Mouse (Mus musculus): ENCODE measurements around the gene Gm11939. TPM values are rescaled to one million over a fixed set of nuclear protein-coding genes. Genes with fewer than 3 reads are reported as not detected.

Gm11939 gene
- polyA plus RNA-seq (2014; fragmentation: Illumina TruSeq; extraction: RNeasy Lipid Tissue Mini Kit (QIAGEN cat#74804)), result not detected

GRCm38 (mm10) chr11:99559366-99559765 lies at the start of gene Gm11939:
TSS of gene Gm11939 (minus strand) at chr11:99559466.

GRCm38 (mm10) chr11:99603208-99603607 lies 43.9 kb upstream of the Gm11939 start, which contains the start of gene Gm11938:
TSS of gene Gm11938 (minus strand) at chr11:99603308.

GRCm38 (mm10) chr11:99597742-99598141 lies 38.5 kb upstream of the Gm11939 start, which contains the start of gene Krtap9-3:
TSS of gene Krtap9-3 (minus strand) at chr11:99598105.

GRCm38 (mm10) chr11:99590981-99591380 lies 31.7 kb upstream of the Gm11939 start, which contains the start of gene Krtap1-3:
TSS of gene Krtap1-3 (minus strand) at chr11:99591339.

GRCm38 (mm10) chr11:99583245-99583704 lies 24.0 kb upstream of the Gm11939 start, which contains the start of gene Krtap1-4:
TSS of gene Krtap1-4 (minus strand) at chr11:99583654.

GRCm38 (mm10) chr11:99580636-99581035 lies 21.4 kb upstream of the Gm11939 start, which contains the start of gene Krtap1-5:
TSS of gene Krtap1-5 (minus strand) at chr11:99581016.

GRCm38 (mm10) chr11:99566530-99566929 lies 7.3 kb upstream of the Gm11939 start, which contains the start of gene Krtap3-1:
TSS of gene Krtap3-1 (minus strand) at chr11:99566630.

GRCm38 (mm10) chr11:99556753-99557152 lies 2.5 kb downstream of the Gm11939 start, which contains the start of gene Krtap3-2:
TSS of gene Krtap3-2 (minus strand) at chr11:99556853.

GRCm38 (mm10) chr11:99550765-99551164 lies 8.5 kb downstream of the Gm11939 start, which contains the start of gene Krtap3-3:
TSS of gene Krtap3-3 (minus strand) at chr11:99550865.

GRCm38 (mm10) chr11:99521288-99521860 lies 37.9 kb downstream of the Gm11939 start, which contains the start of gene Krt39:
TSS of gene Krt39 (minus strand) at chr11:99521338.

Other genes with a start within 250 kb of the Gm11939 start
- gene Krt25, start 236.5 kb downstream of the Gm11939 start, polyA plus RNA-seq (2014; fragmentation: Illumina TruSeq; extraction: RNeasy Lipid Tissue Mini Kit (QIAGEN cat#74804)), result not detected
- gene Krt26, start 221.5 kb downstream of the Gm11939 start, polyA plus RNA-seq (2014; fragmentation: Illumina TruSeq; extraction: RNeasy Lipid Tissue Mini Kit (QIAGEN cat#74804)), result not detected
- gene Krt27, start 208.4 kb downstream of the Gm11939 start, polyA plus RNA-seq (2014; fragmentation: Illumina TruSeq; extraction: RNeasy Lipid Tissue Mini Kit (QIAGEN cat#74804)), result not detected
- not detected for gene Krt28, start 184.6 kb downstream of the Gm11939 start, polyA plus RNA-seq (2014; fragmentation: Illumina TruSeq; extraction: RNeasy Lipid Tissue Mini Kit (QIAGEN cat#74804))
- 13.0 TPM for gene Krt10, start 170.1 kb downstream of the Gm11939 start, polyA plus RNA-seq (2014; fragmentation: Illumina TruSeq; extraction: RNeasy Lipid Tissue Mini Kit (QIAGEN cat#74804))
- gene Krt12, start 137.2 kb downstream of the Gm11939 start, polyA plus RNA-seq (2014; fragmentation: Illumina TruSeq; extraction: RNeasy Lipid Tissue Mini Kit (QIAGEN cat#74804)), result not detected
- gene Krt20, start 121.3 kb downstream of the Gm11939 start, polyA plus RNA-seq (2014; fragmentation: Illumina TruSeq; extraction: RNeasy Lipid Tissue Mini Kit (QIAGEN cat#74804)), result 3.6 TPM
- 0.29 TPM for gene Krt23, start 66.3 kb downstream of the Gm11939 start, polyA plus RNA-seq (2014; fragmentation: Illumina TruSeq; extraction: RNeasy Lipid Tissue Mini Kit (QIAGEN cat#74804))
- gene Krt39, start 38.1 kb downstream of the Gm11939 start, polyA plus RNA-seq (2014; fragmentation: Illumina TruSeq; extraction: RNeasy Lipid Tissue Mini Kit (QIAGEN cat#74804)), result not detected
- not detected for gene Krt40, start 16.3 kb downstream of the Gm11939 start, polyA plus RNA-seq (2014; fragmentation: Illumina TruSeq; extraction: RNeasy Lipid Tissue Mini Kit (QIAGEN cat#74804))
- gene Krtap3-3, start 8.6 kb downstream of the Gm11939 start, polyA plus RNA-seq (2014; fragmentation: Illumina TruSeq; extraction: RNeasy Lipid Tissue Mini Kit (QIAGEN cat#74804)), result not detected
- gene Krtap3-2, start 2.6 kb downstream of the Gm11939 start, polyA plus RNA-seq (2014; fragmentation: Illumina TruSeq; extraction: RNeasy Lipid Tissue Mini Kit (QIAGEN cat#74804)), result not detected
- gene Krtap3-1, start 7.2 kb upstream of the Gm11939 start, polyA plus RNA-seq (2014; fragmentation: Illumina TruSeq; extraction: RNeasy Lipid Tissue Mini Kit (QIAGEN cat#74804)), result not detected
- not detected for gene Krtap1-5, start 21.6 kb upstream of the Gm11939 start, polyA plus RNA-seq (2014; fragmentation: Illumina TruSeq; extraction: RNeasy Lipid Tissue Mini Kit (QIAGEN cat#74804))
- not detected for gene Krtap1-4, start 24.2 kb upstream of the Gm11939 start, polyA plus RNA-seq (2014; fragmentation: Illumina TruSeq; extraction: RNeasy Lipid Tissue Mini Kit (QIAGEN cat#74804))
- not detected for gene Krtap1-3, start 31.9 kb upstream of the Gm11939 start, polyA plus RNA-seq (2014; fragmentation: Illumina TruSeq; extraction: RNeasy Lipid Tissue Mini Kit (QIAGEN cat#74804))
- gene Krtap9-3, start 38.6 kb upstream of the Gm11939 start, polyA plus RNA-seq (2014; fragmentation: Illumina TruSeq; extraction: RNeasy Lipid Tissue Mini Kit (QIAGEN cat#74804)), result not detected
- gene Gm11938, start 43.8 kb upstream of the Gm11939 start, polyA plus RNA-seq (2014; fragmentation: Illumina TruSeq; extraction: RNeasy Lipid Tissue Mini Kit (QIAGEN cat#74804)), result not detected
- gene Gm11937, start 50.7 kb upstream of the Gm11939 start, polyA plus RNA-seq (2014; fragmentation: Illumina TruSeq; extraction: RNeasy Lipid Tissue Mini Kit (QIAGEN cat#74804)), result not detected
- not detected for gene Krtap2-4, start 55.4 kb upstream of the Gm11939 start, polyA plus RNA-seq (2014; fragmentation: Illumina TruSeq; extraction: RNeasy Lipid Tissue Mini Kit (QIAGEN cat#74804))
- not detected for gene Gm11562, start 61.0 kb upstream of the Gm11939 start, polyA plus RNA-seq (2014; fragmentation: Illumina TruSeq; extraction: RNeasy Lipid Tissue Mini Kit (QIAGEN cat#74804))
- not detected for gene Krtap4-1, start 68.8 kb upstream of the Gm11939 start, polyA plus RNA-seq (2014; fragmentation: Illumina TruSeq; extraction: RNeasy Lipid Tissue Mini Kit (QIAGEN cat#74804))
- not detected for gene Krtap4-2, start 75.6 kb upstream of the Gm11939 start, polyA plus RNA-seq (2014; fragmentation: Illumina TruSeq; extraction: RNeasy Lipid Tissue Mini Kit (QIAGEN cat#74804))
- not detected for gene Krtap4-7, start 84.6 kb upstream of the Gm11939 start, polyA plus RNA-seq (2014; fragmentation: Illumina TruSeq; extraction: RNeasy Lipid Tissue Mini Kit (QIAGEN cat#74804))
- not detected for gene Gm11555, start 90.8 kb upstream of the Gm11939 start, polyA plus RNA-seq (2014; fragmentation: Illumina TruSeq; extraction: RNeasy Lipid Tissue Mini Kit (QIAGEN cat#74804))
- gene Gm11563, start 99.5 kb upstream of the Gm11939 start, polyA plus RNA-seq (2014; fragmentation: Illumina TruSeq; extraction: RNeasy Lipid Tissue Mini Kit (QIAGEN cat#74804)), result not detected
- not detected for gene Krtap4-6, start 106.5 kb upstream of the Gm11939 start, polyA plus RNA-seq (2014; fragmentation: Illumina TruSeq; extraction: RNeasy Lipid Tissue Mini Kit (QIAGEN cat#74804))
- not detected for gene Gm14190, start 131.3 kb upstream of the Gm11939 start, polyA plus RNA-seq (2014; fragmentation: Illumina TruSeq; extraction: RNeasy Lipid Tissue Mini Kit (QIAGEN cat#74804))
- not detected for gene Gm14180, start 174.8 kb upstream of the Gm11939 start, polyA plus RNA-seq (2014; fragmentation: Illumina TruSeq; extraction: RNeasy Lipid Tissue Mini Kit (QIAGEN cat#74804))
- not detected for gene Gm11595, start 213.4 kb upstream of the Gm11939 start, polyA plus RNA-seq (2014; fragmentation: Illumina TruSeq; extraction: RNeasy Lipid Tissue Mini Kit (QIAGEN cat#74804))
- not detected for gene Krtap4-8, start 221.2 kb upstream of the Gm11939 start, polyA plus RNA-seq (2014; fragmentation: Illumina TruSeq; extraction: RNeasy Lipid Tissue Mini Kit (QIAGEN cat#74804))
- not detected for gene Krtap4-9, start 225.7 kb upstream of the Gm11939 start, polyA plus RNA-seq (2014; fragmentation: Illumina TruSeq; extraction: RNeasy Lipid Tissue Mini Kit (QIAGEN cat#74804))
- gene Gm11596, start 234.0 kb upstream of the Gm11939 start, polyA plus RNA-seq (2014; fragmentation: Illumina TruSeq; extraction: RNeasy Lipid Tissue Mini Kit (QIAGEN cat#74804)), result not detected
- not detected for gene Gm11569, start 239.5 kb upstream of the Gm11939 start, polyA plus RNA-seq (2014; fragmentation: Illumina TruSeq; extraction: RNeasy Lipid Tissue Mini Kit (QIAGEN cat#74804))
- gene Gm11554, start 245.0 kb upstream of the Gm11939 start, polyA plus RNA-seq (2014; fragmentation: Illumina TruSeq; extraction: RNeasy Lipid Tissue Mini Kit (QIAGEN cat#74804)), result not detected